Mouse (Mus musculus) midbrain, embryonic 11.5 days (tissue): ENCODE data around the gene Chp1. TPM values are rescaled to one million over a fixed set of nuclear protein-coding genes. Genes with fewer than 3 reads are reported as not detected.

Experiments
- ATAC-seq: fragments of 200-750 bp; cut with Nextera tagmentation; 2 replicates; pipeline ENCODE4 v1.8.0; 2017; ENCODE audit warnings: moderate TSS enrichment, moderate library complexity; ENCODE audit not compliant: low FRiP score
- DNase-seq: peaks from one replicate; pipeline ENCODE4 v3.0.0; 2015; ENCODE audit warnings: low spot score; ENCODE audit errors: missing footprints
- H3K27ac ChIP-seq: fragments of 300-500 bp; sonication (generic); 2 replicates; pipeline ENCODE4 v1.5.1; 2014; ENCODE audit warnings: low read depth, low read length
- H3K27me3 ChIP-seq: fragments of 300-500 bp; sonication (generic); 2 replicates; pipeline ENCODE4 v1.6.1; 2014; ENCODE audit warnings: mild to moderate bottlenecking, low read length, moderate library complexity, mixed read lengths; ENCODE audit not compliant: control insufficient read depth, insufficient read depth
- H3K36me3 ChIP-seq: fragments of 300-500 bp; sonication (generic); 2 replicates; pipeline ENCODE4 v1.6.1; 2014; ENCODE audit warnings: mild to moderate bottlenecking, low read length, moderate library complexity, mixed read lengths; ENCODE audit not compliant: control insufficient read depth, insufficient read depth
- H3K4me1 ChIP-seq: fragments of 300-500 bp; sonication (generic); 2 replicates; pipeline ENCODE4 v1.6.1; 2014; ENCODE audit warnings: low read length; ENCODE audit not compliant: control insufficient read depth, insufficient read depth
- H3K4me2 ChIP-seq: fragments of 300-500 bp; sonication (generic); 2 replicates; pipeline ENCODE4 v1.6.1; 2014; ENCODE audit warnings: mild to moderate bottlenecking, moderate library complexity
- H3K4me3 ChIP-seq: fragments of 300-500 bp; sonication (generic); 2 replicates; pipeline ENCODE4 v1.5.1; 2014; ENCODE audit warnings: low read depth, low read length
- H3K9ac ChIP-seq: fragments of 300-500 bp; sonication (generic); 2 replicates; pipeline ENCODE4 v1.6.1; 2014; ENCODE audit warnings: low read length
- H3K9me3 ChIP-seq: fragments of 300-500 bp; sonication (generic); 2 replicates; pipeline ENCODE4 v1.6.1; 2016; ENCODE audit warnings: low read length; ENCODE audit not compliant: control insufficient read depth
- WGBS: fragments of 180-500 bp; shearing (Covaris S2); extraction: QIAGEN DNeasy Blood & Tissue Kit; methylation state at CpG from one replicate; pipeline ENCODE4 v1.1.7; 2014; 5-methylcytosine and 5-hydroxymethylcytosine counted together
- polyA plus RNA-seq: library from polyadenylated mRNA; unstranded; fragments of >200 nt; fragmentation: Nextera tagmentation; extraction: Ambion mirVana; gene quantifications from 2 replicates; pipeline ENCODE4 v1.2.1, GENCODE M21; 2014

The Chp1 gene
- polyA plus RNA-seq, 1 experiment from 2014 or later = 56.2 TPM

DNA sequence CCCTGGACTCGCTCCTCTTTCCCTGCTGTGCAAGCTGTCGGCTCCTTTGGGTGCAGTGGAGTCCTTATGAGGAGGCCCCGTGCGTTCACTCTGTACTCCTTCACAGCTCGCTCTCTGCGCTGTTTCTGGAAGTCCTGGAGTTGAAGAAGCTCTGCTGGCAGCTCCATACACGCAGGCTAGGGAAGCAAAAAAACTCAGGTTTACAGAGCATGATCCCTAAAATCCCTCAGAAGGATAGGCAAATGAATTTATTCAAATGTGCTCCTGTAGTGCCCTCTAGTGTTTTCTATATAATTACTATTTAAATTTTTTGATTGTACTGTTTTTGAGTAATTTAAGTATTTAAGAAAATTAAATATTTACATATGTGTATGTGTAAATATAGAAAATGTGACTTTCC lies 26.9 kb upstream of the Chp1 start:
- Histone ChIP-seq H3K27ac (no peak overlapping the region), H3K36me3 (no peaks in the 10 kb centered on the region), H3K9me3 (no peaks in the 10 kb centered on the region), H3K4me2 (no peak overlapping the region), H3K27me3 (no peaks in the 10 kb centered on the region), H3K4me3 (no peak overlapping the region), H3K9ac (no peak overlapping the region), H3K4me1 (no peaks in the 10 kb centered on the region)
- ATAC-seq = no peak
- no peak for DNase-seq
- WGBS = 81% methylated on average over 7 of the region's 7 CpGs

DNA sequence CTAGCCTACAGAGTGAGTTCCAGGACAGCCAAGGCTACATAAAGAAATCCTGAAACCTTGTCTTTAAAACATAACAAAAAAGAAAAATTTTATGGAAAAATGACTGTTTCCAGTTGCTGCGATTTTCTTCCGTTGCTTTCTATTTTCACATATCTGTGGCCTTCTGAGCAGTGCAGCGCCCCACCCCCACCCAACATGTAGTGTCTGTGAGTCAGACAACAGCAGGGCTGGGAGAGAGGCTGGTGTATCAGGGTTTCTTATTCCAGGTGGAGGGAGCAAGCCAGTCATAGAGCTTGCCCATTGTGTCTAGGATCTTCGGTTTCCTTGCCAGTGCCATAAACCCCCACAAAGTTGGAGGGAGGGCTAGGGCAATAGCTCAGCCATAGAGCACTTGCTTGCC lies 23.7 kb upstream of the Chp1 start:
- H3K27ac ChIP-seq = no peak overlapping the region
- no peak overlapping the region for H3K9ac ChIP-seq
- no peak overlapping the region for H3K4me3 ChIP-seq
- H3K27me3 ChIP-seq = no peaks in the 10 kb centered on the region
- DNase-seq (no peak), ATAC-seq (no peak)
- no peaks in the 10 kb centered on the region for H3K36me3 ChIP-seq
- WGBS = 81% methylated on average over 4 of the region's 4 CpGs
- no peaks in the 10 kb centered on the region for H3K4me1 ChIP-seq
- H3K4me2 ChIP-seq = no peak overlapping the region
- H3K9me3 ChIP-seq = no peaks in the 10 kb centered on the region

DNA sequence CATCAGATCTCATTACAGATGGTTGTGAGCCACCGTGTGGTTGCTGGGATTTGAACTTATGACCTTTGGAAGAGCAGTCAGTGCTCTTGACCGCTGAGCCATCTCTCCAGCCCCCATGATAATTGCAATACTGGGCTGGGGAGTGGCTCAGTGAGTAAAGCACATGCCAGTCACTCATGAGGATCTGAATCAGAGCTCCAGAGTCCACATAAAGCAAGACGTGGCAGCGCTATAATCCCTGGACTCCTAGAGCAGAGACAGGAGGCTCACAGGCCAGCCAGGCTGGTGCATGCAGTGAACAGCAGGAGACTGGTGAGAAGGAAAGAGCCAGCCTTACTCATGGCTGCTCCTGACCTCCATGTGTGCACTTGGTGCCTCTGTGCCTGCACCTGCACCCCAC lies 22.1 kb upstream of the Chp1 start:
- H3K4me2 ChIP-seq = no peak overlapping the region
- no peak for ATAC-seq
- no peak for DNase-seq
- no peak overlapping the region for H3K4me3 ChIP-seq
- H3K4me1 ChIP-seq = no peaks in the 10 kb centered on the region
- H3K27ac ChIP-seq = no peak overlapping the region
- H3K27me3 ChIP-seq = no peaks in the 10 kb centered on the region
- no peaks in the 10 kb centered on the region for H3K36me3 ChIP-seq
- no peaks in the 10 kb centered on the region for H3K9me3 ChIP-seq
- WGBS = 50% methylated on average over 4 of the region's 4 CpGs
- no peak overlapping the region for H3K9ac ChIP-seq

DNA sequence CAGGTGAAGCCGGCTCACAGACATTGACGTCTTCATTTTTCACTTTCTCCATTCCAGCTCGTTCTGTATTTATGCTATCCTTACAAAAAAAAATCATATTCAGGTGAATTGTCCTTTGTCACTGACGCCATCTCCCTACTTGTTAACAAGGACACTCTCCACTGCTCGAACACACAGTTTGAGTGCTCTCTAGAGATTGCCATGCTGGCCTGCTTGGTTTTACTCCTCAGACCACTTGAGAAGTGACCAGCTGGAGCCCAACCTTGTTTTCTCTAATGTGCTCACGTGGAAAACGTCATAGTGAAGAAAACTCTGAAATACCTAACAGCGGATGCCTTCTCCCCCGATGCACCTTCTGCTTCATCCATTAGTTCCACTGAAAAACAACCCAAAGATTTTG lies 8.7 kb upstream of the Chp1 start:
- no peak overlapping the region for H3K9ac ChIP-seq
- no peaks in the 10 kb centered on the region for H3K4me1 ChIP-seq
- no peaks in the 10 kb centered on the region for H3K27me3 ChIP-seq
- no peaks in the 10 kb centered on the region for H3K36me3 ChIP-seq
- DNase-seq (no peak), ATAC-seq (no peak)
- H3K27ac ChIP-seq = no peak overlapping the region
- H3K4me2 ChIP-seq = no peak overlapping the region
- 84% methylated on average over 9 of the region's 9 CpGs for WGBS
- no peak overlapping the region for H3K4me3 ChIP-seq
- H3K9me3 ChIP-seq = no peaks in the 10 kb centered on the region

DNA sequence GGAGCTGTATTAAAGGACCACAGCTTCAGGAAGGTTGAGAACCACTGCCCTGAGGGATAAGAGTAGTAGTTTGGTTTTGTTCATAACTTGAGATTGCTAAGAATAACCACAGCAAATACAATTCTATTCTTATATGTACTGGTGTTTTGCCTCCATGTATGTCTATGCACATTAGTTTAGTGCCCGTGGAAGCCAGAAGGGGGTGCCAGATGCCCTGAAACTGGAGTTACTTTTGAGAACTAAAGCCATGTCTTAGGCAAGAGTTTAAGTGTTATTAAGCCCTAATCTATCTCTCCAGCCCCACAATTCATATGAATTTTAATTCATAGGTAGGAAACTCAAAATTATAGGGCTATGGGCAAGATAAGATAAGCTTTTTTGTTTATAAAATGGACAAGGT lies 5.4 kb upstream of the Chp1 start:
- no peak for DNase-seq
- no peaks in the 10 kb centered on the region for H3K4me1 ChIP-seq
- WGBS = 34% methylated on average over 1 of the region's 1 CpGs
- no peaks in the 10 kb centered on the region for H3K36me3 ChIP-seq
- H3K9ac ChIP-seq = no peak overlapping the region
- no peaks in the 10 kb centered on the region; the same call in 1 of the 2 replicates for H3K27me3 ChIP-seq
- ATAC-seq = no peak
- H3K9me3 ChIP-seq = no peaks in the 10 kb centered on the region
- H3K27ac ChIP-seq = no peak overlapping the region
- H3K4me3 ChIP-seq = no peak overlapping the region
- no peak overlapping the region for H3K4me2 ChIP-seq

DNA sequence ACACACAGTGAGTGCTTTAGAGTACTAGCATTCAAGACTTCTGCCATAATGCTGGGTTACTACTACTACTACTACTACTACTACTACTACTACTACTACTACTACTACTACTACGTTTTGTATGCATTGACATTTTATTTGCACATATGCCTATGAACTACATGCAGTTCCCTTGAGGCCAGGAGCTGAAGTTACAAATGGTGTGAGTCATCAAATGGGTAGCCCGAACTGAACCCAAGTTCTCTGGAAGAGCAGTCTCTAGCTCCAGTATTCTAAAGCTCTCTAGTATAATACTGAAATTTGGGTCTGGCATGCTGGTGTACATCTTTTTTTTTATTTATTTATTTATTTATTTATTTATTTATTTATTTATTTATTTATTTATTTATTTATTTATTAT lies 3.8 kb upstream of the Chp1 start:
- Histone ChIP-seq H3K27ac (no peak overlapping the region), H3K4me3 (no peak overlapping the region), H3K4me1 (no peaks in the 10 kb centered on the region), H3K27me3 (no peaks in the 10 kb centered on the region; the same call in 1 of the 2 replicates), H3K4me2 (no peak overlapping the region), H3K36me3 (no peaks in the 10 kb centered on the region), H3K9ac (no peak overlapping the region), H3K9me3 (no peaks in the 10 kb centered on the region)
- WGBS = 71% methylated on average over 2 of the region's 2 CpGs
- DNase-seq = no peak
- ATAC-seq = no peak

DNA sequence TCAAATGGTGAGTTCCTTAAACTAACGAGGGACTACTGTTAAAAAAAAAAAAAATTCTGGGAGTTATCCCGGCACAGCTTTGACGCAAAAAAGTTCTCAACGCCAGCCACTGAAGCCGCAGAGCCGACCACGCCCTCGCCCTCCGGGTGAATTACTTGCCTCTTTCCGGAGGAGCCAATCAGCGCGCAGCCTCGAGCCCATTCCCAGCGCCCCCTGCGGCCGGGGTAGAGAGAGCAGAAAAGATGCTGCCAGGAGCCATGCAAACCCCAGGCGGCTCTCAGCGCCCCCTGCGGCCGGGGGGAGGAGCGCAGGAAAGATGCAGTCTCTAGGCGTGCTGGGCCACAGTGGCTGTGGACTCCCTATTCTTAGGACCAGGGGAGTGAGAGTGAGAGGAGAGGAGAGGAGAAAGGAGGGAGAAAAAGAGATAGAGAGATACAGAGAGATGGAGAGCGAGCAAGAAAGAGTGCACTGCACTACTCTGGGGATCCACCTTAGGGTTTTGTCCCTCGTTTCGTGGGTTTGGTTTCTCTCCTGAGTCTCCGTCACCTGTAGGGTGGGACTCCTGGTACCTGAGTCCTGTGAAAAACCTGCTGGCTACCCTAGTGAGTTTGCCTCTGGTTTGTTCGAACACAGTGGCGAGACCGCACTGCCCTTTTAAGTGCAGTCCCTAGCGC lies 512 bp upstream of the Chp1 start:
- Histone ChIP-seq H3K9me3 (no peaks in the 10 kb centered on the region), H3K4me3 (peak overlapping the region; percentile 72), H3K9ac (peak overlapping the region; percentile 54), H3K27ac (peak overlapping the region; percentile 57), H3K36me3 (no peaks in the 10 kb centered on the region), H3K27me3 (no peaks in the 10 kb centered on the region; the same call in 1 of the 2 replicates), H3K4me2 (peak overlapping the region; percentile 64), H3K4me1 (0 out of 2 replicates have a peak, but pooled peaks cover 3% of the 10 kb centered on the region)
- DNase-seq (peak; percentile 99), ATAC-seq (peak; percentile 73)
- 2% methylated on average over 30 of the region's 30 CpGs for WGBS

DNA sequence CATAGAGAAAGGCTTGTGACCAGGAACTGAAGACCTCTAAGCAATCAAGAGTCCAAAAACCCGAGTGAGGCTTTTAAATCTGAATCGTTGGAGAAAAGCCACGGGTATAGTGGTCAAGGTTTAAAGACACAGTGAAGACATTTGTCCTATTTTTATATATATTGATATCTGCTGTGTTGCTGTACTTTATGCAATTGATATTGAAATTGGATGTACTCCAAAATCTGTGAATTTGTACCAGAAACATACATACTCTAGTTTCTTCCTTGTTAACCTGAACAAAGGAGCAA lies 819 bp downstream of the Chp1 start:
- Histone ChIP-seq H3K9ac (peak overlapping the region; percentile 63), H3K4me2 (peak overlapping the region; percentile 64), H3K27me3 (no peaks in the 10 kb centered on the region; the same call in 1 of the 2 replicates), H3K27ac (no peak overlapping the region), H3K36me3 (no peaks in the 10 kb centered on the region), H3K4me1 (0 out of 2 replicates have a peak, but pooled peaks cover 3% of the 10 kb centered on the region), H3K4me3 (peak overlapping the region; percentile 72), H3K9me3 (no peaks in the 10 kb centered on the region)
- 15% methylated on average over 3 of the region's 3 CpGs for WGBS
- DNase-seq = no peak
- no peak for ATAC-seq

DNA sequence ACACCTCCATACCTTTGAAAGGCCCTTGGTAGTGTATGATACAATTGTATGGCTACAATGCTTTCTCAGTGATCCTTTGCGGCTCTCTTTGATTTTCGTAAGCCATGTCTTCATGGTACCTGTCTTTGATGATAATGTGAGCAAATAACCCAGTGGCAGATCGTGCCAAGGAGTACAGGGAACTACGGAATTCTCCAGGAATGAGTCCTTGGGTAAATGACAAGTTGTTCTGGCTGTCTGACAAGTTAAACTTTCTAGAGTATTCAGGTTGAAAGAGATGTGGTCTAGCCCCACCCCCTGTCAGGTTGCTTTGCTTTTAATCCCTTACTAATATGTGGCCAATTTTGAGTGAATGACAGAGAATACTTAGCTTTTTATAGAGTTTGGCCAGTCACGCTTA lies 1.2 kb downstream of the Chp1 start:
- Histone ChIP-seq H3K9ac (peak overlapping the region; percentile 63; the same call in 1 of the 2 replicates), H3K27ac (no peak overlapping the region)

More for the DNA sequence above, 1.2 kb downstream of the Chp1 start:
- ATAC-seq (no peak), DNase-seq (no peak)
- Histone ChIP-seq H3K4me3 (peak overlapping the region; percentile 72; the same call in 1 of the 2 replicates), H3K36me3 (no peaks in the 10 kb centered on the region), H3K27me3 (no peaks in the 10 kb centered on the region; the same call in 1 of the 2 replicates), H3K4me2 (peak overlapping the region; percentile 64), H3K4me1 (0 out of 2 replicates have a peak, but pooled peaks cover 3% of the 10 kb centered on the region), H3K9me3 (no peaks in the 10 kb centered on the region)
- WGBS = 79% methylated on average over 5 of the region's 5 CpGs
